Mouse (Mus musculus): ENCODE results near the gene Efnb3. TPM values are rescaled to one million over a fixed set of nuclear protein-coding genes. Genes with fewer than 3 reads are reported as not detected.

The Efnb3 gene
- total and polyA plus RNA-seq, 3 experiments = 0.23 to 0.72 TPM; not detected in 1

- H3K4me1 ChIP-seq (ENCODE audit: control insufficient read depth in 1 of 2, insufficient read depth in 2 of 2, low read length in 2 of 2) = peaks cover 16 to 52% of the 10 kb centered on the region in 2 experiments
- H3K27me3 ChIP-seq (ENCODE audit: control insufficient read depth in 1 of 2, insufficient read depth in 2 of 2, low read length in 2 of 2) = no peaks in the 10 kb centered on the region
- 0 out of 2 replicates have a peak, but pooled peaks have one; percentile 53 for TF ChIP-seq ZMIZ1 (IDR thresholded peaks at IDR 0.05; ENCODE audit: low read depth, low read length)
- TF ChIP-seq GATA1 (IDR thresholded peaks at IDR 0.05; ENCODE audit: low read depth, low read length) = no peak
- peaks cover 23 to 54% of the 10 kb centered on the region in 2 experiments for H3K36me3 ChIP-seq (ENCODE audit: control insufficient read depth in 1 of 2, insufficient read depth in 2 of 2, low read length in 2 of 2)
- H3K4me3 ChIP-seq (ENCODE audit: control insufficient read depth in 1 of 2, insufficient read depth in 1 of 2, low read depth in 2 of 2, low read length in 2 of 2) = peak overlapping the region; percentile 5 to 11; a peak in 1 of 4 replicates
- peak overlapping the region; percentile 20 for H3K9ac ChIP-seq (ENCODE audit: control insufficient read depth, low read depth, low read length, poor library complexity, severe bottlenecking)
- peaks cover 50% of the 10 kb centered on the region for H3K79me2 ChIP-seq (ENCODE audit: control insufficient read depth, insufficient read depth, low read length, poor library complexity)
- peak overlapping the region; percentile 84 for H3K27ac ChIP-seq (ENCODE audit: control insufficient read depth, low read depth, low read length)
- H3K9me3 ChIP-seq (replicated peaks; ENCODE audit: insufficient read depth, low read length) = no peaks in the 10 kb centered on the region
- DNase-seq (ENCODE audit: low read depth, low spot score) = peak; percentile 62
Measured at GRCm38 (mm10) chr11:69584937-69585336, 24.9 kb upstream of the Efnb3 start.

GRCm38 (mm10) chr11:69584008-69584407 is 24.0 kb upstream of the Efnb3 start:
- TF ChIP-seq ELF1 (IDR thresholded peaks at IDR 0.05; ENCODE audit: low read depth, low read length) (no peak), MAFK (IDR thresholded peaks at IDR 0.05; ENCODE audit: borderline replicate concordance, low read depth, low read length) (0 out of 2 replicates have a peak, but pooled peaks have one; percentile 50), RAD21 (IDR thresholded peaks at IDR 0.05; ENCODE audit: low read depth, low read length) (no peak), ZC3H11A (IDR thresholded peaks at IDR 0.05; ENCODE audit: low read depth, low read length) (no peak)
- Histone ChIP-seq H3K4me1 (ENCODE audit: control insufficient read depth in 1 of 2, insufficient read depth in 2 of 2, low read length in 2 of 2) (peaks cover 12 to 46% of the 10 kb centered on the region in 2 experiments), H3K9ac (ENCODE audit: control insufficient read depth, low read depth, low read length, poor library complexity, severe bottlenecking) (0 out of 2 replicates have a peak overlapping the region, but pooled peaks have one; percentile 2), H3K36me3 (ENCODE audit: control insufficient read depth in 1 of 2, insufficient read depth in 2 of 2, low read length in 2 of 2) (peaks cover 17 to 48% of the 10 kb centered on the region in 2 experiments), H3K4me3 (ENCODE audit: control insufficient read depth in 1 of 2, insufficient read depth in 1 of 2, low read depth in 2 of 2, low read length in 2 of 2) (no peak overlapping the region), H3K79me2 (ENCODE audit: control insufficient read depth, insufficient read depth, low read length, poor library complexity) (peaks cover 50% of the 10 kb centered on the region), H3K27ac (ENCODE audit: control insufficient read depth, low read depth, low read length) (peak overlapping the region; percentile 84; the same call in 1 of the 2 replicates), H3K27me3 (ENCODE audit: control insufficient read depth in 1 of 2, insufficient read depth in 2 of 2, low read length in 2 of 2) (no peaks in the 10 kb centered on the region), H3K9me3 (replicated peaks; ENCODE audit: insufficient read depth, low read length) (no peaks in the 10 kb centered on the region)
- DNase-seq (ENCODE audit: low read depth, low spot score) = peak; percentile 28

GRCm38 (mm10) chr11:69582230-69582805 is 22.3 kb upstream of the Efnb3 start:
- TF ChIP-seq ZNF384 (IDR thresholded peaks at IDR 0.05; ENCODE audit: low read depth, low read length) (peak; percentile 21; the same call in 1 of the 2 replicates), POLR2AphosphoS2 (IDR thresholded peaks at IDR 0.05; ENCODE audit: low read length) (no peak)
- Histone ChIP-seq H3K4me1 (ENCODE audit: control insufficient read depth in 1 of 2, insufficient read depth in 2 of 2, low read length in 2 of 2) (peaks cover 12 to 46% of the 10 kb centered on the region in 2 experiments), H3K27ac (ENCODE audit: control insufficient read depth, low read depth, low read length) (peak overlapping the region; percentile 12; the same call in 1 of the 2 replicates)

More at GRCm38 (mm10) chr11:69582230-69582805, 22.3 kb upstream of the Efnb3 start:
- H3K9ac ChIP-seq (ENCODE audit: control insufficient read depth, low read depth, low read length, poor library complexity, severe bottlenecking) = peak overlapping the region; percentile 94
- no peaks in the 10 kb centered on the region for H3K9me3 ChIP-seq (replicated peaks; ENCODE audit: insufficient read depth, low read length)
- H3K27me3 ChIP-seq (ENCODE audit: control insufficient read depth in 1 of 2, insufficient read depth in 2 of 2, low read length in 2 of 2) = no peaks in the 10 kb centered on the region
- H3K4me3 ChIP-seq (ENCODE audit: control insufficient read depth in 1 of 2, insufficient read depth in 1 of 2, low read depth in 2 of 2, low read length in 2 of 2) = peak overlapping the region; percentile 82 to 91
- peaks cover 66% of the 10 kb centered on the region for H3K79me2 ChIP-seq (ENCODE audit: control insufficient read depth, insufficient read depth, low read length, poor library complexity)
- peaks cover 7 to 46% of the 10 kb centered on the region in 2 experiments; a peak in 3 of 4 replicates for H3K36me3 ChIP-seq (ENCODE audit: control insufficient read depth in 1 of 2, insufficient read depth in 2 of 2, low read length in 2 of 2)
- peak; percentile 25 for DNase-seq (ENCODE audit: low read depth, low spot score)

Measured in MEL (cell line).